Mouse (Mus musculus) adrenal gland, adult (tissue): ENCODE measurements at regions not wholly inside any gene's neighbourhood (a gene's known extent, or its start where the extent isn't known, plus 50 kb on each side); places are given as distances from the start of the nearest gene placed in this dataset.
"Not testable (repeated sequence)": the region's sequence is repeated elsewhere in the genome, so short reads cannot be mapped to it uniquely, and the experiment has no call there.

ENCODE experiments used
- DNase-seq, 2 experiments: peaks; one replicate each; pipeline ENCODE4 v3.0.0; 2022 to 2023; ENCODE audit warnings: low spot score in 1 of 2; ENCODE audit not compliant: inconsistent age in 2 of 2

DNA sequence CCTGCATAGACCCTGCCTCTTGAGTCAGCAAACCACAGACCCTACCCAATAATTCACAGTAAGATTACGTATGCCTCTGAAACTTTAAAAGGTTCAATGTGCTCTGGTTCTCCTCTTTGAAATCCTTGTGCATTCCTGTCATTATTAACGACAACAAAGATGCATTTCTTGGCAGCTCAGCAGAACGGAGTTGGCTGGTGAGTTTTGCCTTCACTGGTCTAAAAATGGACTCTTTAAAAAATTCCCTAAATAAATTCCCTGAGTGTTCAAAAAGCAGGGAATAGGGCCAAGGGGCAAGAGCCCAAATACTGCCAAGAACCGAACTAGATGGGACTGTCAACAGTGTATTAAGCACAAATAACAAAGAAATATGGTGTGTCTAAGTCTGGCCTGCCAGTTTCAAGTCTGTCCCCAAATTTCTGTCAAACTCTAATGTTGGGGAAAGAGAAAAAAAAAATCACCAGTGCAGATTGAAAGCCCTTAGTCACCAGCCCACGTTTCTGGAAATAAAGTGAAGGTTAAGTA lies 163.2 kb upstream of the Gm17728 start:
- DNase-seq = peak in 1 of 2 experiments; percentile 15

DNA sequence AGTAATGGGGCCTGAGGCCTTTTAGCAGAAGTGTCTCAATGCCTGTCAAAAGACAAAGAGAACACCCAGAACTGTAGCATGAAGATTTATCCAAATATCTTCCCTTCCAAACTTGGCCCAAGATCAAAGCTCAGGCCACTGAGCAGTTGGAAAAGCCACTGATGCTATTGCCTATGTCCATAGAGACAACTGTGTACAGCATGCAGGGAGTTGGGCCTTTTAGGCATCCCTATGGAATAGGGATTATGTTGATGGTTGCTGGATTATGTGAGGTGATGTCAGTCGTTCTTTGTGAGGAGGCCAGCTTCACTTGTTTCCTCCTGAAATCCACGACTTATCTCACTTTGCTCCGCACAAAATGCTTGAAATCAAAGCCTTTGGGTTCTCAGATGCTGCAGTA lies 153.1 kb upstream of the Gm17728 start:
- peak in 1 of 2 experiments; percentile 24 for DNase-seq

DNA sequence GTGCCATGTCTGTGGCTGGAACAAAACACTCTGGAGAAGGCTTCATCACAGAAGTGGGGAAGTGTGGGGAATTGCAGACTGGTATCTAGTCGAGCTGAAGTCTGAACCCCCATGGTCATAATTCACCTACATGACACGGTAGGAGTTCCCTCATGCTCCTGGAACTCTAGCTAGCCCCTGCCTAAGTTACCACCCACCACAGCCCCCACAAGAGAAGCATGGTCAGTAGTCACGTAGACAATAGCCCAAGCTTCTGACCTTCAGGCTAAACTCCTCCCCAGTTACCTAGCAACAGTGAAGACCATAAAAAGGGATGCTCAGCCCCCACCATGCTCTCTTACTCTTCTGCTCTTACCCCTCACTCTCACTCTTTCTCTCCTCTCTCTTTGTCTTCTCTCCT lies 143.8 kb upstream of the Gm17728 start:
- not testable (repeated sequence) for DNase-seq

DNA sequence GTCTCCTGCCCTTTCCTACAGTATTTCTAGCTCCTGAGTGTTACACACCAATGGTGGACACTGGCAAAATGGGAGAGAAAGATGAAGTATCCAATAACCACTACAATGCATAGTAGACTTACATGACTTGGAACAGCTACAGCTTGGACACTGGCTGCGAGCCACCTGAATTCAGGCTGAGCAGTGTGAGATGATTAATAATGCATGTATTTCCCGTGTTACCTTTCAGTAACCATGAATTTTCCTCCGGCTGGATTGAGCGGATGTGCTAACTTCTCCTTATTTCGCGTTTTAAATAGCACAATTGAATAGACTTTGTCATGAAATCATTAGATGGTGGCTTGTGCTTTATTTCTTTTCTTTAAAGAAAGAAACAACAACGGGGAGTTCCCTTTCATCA lies 142.4 kb upstream of the Gm17728 start:
- no peak for DNase-seq

DNA sequence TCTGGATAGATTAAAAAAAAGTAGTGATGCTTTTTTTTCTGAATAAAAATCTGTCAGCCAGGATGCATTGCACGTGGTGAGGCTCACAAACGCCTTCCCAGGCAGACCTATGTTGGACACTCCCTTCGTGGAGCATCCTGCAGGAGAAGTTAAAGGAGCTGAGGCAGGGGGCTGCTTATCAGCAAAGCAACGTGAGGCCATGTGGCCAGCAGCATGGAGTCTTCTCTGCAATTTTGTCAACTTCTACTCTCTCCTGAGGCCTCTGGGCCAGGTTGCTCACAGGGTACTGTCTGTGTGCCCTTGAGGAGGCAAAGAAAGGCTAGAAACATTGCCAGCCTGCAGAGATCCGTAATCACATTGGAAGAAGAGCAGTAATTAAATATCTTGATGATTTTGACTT lies 140.0 kb upstream of the Gm17728 start:
- no peak for DNase-seq

DNA sequence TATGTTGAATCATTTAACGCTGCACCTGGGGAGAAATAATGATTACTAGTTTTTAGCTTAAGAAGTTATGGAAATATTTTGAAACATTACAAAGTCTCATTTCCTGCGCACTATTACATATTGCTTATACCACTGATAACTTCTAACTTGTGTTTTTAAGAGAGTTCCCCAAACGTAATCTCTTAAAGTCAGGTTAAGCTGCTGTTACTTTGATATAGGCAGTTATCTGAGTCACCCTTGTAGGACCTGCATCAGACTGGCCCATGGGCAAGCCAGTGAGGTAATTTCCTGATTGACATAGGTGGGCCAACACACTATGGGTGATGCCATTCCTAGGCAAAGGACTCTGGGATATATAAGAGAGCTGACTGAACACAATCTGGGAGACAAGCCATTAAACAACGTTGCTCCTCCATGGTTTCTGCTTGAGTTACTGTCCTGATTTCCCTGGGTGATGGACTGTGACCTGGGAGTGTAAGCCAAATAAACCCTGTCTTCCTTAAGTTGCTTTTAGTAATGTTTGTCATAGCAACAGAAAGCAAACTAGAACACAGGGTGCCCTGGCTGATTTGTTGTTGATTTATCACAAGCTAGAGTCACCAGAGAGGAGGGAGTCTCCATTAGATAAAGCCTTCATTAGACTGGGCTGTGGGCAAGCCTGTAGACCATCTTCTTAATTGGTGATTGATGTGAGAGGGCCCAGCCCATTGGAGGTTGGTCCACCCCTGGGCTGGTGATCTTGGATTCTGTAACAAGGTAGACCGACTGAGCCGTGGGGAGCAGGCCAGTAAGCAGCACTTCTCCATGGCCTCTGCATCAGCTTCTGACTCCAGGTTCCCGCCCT lies 139.3 kb upstream of the Gm17728 start:
- DNase-seq = no peak

DNA sequence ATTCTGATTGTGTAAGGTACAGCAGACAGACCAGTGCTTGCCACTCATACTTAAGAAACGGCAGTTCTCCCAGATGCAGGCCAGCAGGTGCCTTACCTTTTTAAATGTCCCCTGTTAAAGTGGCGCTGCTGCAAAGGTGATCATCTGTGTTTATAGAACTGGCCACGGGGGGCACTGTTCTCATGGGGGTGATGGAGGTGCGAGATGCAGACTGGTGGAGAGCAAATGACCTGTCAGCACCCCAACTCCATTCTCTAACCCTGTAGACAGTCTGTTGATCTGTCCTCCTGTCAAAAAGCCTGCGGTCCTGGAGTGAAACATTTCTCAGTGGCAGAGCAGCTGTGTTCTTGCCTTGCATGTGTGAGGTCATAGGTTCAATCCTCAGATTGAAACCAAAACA lies 135.4 kb upstream of the Gm17728 start:
- DNase-seq = no peak

DNA sequence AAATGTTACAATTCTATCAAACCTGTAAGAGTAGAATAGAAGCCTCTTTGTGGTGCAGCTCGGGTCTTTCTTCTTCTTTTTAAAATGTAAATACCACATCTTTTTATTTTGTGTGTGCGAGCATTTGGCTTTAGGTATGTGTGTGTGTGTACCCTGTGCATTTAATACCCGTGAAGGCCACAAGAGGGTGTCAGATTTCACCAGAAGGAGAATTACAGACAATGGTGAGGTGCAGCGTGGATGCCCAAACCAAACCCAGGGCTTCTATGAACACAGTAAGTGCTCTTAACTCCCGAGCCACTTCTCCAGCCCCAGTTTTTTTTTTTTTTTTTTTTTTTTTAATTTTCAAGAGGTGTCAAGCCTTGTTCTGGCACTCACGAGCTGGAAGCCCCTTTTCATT lies 135.0 kb upstream of the Gm17728 start:
- DNase-seq = no peak

DNA sequence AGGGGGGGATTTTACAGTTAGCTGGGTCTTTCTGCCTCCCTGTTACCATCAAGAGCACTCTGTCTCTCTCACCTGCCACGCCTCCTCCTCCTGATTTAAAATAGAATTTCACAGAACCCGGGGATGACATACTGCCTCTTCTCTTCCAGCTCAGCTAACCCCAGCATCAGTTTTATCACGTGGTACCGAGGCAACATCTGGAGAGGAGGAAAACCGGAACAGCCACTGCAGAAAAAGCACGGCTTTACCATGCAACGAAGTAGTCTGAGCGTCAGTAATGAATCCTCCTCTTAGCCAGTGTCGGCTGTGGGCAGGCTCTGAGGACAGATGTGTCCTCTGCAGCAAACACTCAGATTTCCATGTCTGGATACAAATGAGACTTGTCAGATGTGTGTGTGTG lies 134.2 kb upstream of the Gm17728 start:
- DNase-seq = no peak

DNA sequence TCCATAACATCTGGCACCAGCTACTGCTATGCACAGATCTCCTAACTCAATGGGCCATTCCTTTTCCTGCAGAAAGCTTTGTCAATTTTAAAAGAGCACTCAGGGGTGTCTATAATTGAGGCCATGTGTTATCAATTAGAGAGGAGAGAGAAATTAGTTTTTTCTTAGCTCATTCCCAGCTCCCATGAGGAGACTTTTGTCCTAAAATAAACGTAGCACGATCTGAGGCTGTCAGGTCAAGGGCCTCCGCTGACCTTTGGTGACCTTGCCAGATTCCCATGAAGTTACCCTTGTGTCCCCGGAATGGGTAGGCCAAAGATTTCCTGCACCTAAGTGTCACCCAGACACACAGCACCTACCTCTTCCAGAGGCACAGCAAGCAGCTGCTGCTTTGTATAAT lies 130.3 kb upstream of the Gm17728 start:
- no peak for DNase-seq

DNA sequence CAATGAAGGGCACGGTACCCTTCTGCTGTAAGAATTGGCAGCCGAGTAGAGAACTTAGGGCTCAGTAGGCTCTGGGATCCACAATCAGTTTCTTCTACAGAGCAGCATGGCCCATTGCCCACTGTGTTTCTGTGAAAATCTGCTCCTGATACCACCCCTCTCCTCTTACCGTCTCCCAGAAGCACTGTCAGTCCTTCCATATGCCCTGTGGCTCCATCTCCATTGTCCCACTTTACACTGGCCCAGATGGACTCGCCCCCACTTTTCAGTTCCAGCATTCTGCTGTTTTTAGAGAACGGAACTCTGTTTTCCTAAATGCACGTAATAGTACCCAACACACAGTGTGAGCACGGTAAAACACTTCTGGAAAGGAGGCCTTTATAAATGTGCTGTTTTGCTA lies 129.6 kb upstream of the Gm17728 start:
- no peak for DNase-seq

DNA sequence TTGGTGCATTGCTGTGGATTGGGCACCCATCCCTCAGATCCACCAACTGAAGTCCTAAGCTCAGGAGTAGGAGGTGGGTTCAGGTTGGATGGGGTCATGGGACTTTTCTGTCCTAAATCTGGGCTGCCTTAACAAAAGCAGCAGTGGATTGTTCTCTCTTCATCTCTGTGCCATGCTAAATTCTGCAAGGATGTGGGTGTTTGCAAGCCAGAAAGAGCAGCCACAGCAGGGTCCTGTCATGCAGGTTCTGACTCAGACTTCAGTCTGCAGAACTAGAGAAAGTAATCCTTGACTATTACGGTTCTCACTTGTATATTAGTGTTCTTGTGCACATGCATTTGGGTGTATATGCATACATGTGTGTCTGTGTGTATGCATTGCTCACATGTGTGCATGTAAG lies 125.5 kb upstream of the Gm17728 start:
- no peak for DNase-seq

DNA sequence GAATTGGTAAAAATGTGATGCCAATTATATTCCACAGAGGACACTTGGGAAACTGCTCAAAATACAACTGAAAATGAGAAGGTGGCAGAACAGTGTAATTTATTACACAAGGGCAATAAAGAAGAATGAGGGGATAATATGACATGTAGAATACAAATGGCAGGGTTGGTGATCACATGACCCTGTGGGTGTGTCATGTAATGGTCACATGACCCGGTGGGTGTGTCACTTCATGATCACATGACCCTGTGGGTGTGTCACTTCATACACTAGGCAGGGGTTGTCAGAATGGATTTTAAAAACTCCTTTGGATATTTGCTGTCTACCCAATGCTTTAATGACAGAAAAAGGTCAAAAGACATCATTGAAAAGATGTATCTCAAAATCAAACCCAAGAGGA lies 123.6 kb upstream of the Gm17728 start:
- no peak for DNase-seq

DNA sequence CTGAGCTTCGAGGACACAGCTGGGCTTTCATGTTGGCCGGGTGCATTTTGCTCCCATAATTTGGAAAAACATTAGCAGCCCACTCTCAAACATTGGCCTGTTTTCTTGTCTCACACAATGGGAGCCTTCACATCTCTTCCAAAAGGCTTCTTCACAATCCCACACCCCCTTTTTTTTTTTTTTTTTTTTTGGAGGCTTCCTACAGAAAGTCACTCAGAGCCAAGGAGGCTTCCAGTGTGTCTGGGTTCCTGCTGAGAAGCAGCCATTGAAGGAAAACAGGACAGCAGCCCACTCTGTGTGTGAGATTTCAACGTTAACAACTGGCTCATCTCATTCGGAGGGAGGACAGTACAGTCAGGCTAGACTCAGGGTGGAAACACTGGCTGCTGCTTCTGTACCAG lies 120.8 kb upstream of the Gm17728 start:
- DNase-seq = no peak

DNA sequence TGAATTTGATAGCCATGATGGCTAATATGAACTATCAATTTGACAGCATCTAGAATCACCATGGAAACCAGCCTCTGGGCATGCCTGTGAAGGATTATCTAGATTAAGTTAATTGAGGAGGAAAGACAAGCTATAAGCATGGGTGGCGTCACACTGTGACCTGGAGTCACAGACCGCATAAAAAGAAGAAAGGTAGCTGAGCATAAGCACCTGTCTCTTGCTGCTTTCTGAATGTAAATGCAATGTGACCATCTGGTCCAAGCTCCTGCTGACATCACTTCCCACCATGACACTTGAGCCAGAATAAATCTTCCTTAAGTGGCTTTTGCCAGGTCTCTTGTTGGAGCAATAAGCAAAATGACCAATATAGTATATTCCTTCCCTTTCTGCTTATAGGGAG lies 113.4 kb upstream of the Gm17728 start:
- DNase-seq = no peak

DNA sequence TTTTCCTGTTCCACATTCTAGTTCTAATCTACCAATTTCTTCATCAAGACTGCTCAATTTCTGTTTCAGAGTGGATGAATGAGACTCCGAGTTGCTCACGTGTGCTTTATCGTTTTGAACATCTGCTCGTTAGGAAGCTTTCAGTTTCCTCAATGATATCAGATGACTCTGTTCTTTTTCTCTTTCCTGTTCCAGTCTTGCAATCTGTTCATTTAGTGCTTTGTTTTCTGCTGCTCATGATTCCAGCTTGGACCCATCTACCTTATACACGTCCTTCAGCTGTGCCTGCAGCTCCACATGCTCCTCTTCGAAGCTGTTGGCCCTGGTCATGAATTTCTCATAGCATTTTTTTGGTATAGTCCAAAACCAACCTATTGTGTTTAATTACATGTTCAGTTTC lies 99.1 kb upstream of the Gm17728 start:
- DNase-seq = no peak

DNA sequence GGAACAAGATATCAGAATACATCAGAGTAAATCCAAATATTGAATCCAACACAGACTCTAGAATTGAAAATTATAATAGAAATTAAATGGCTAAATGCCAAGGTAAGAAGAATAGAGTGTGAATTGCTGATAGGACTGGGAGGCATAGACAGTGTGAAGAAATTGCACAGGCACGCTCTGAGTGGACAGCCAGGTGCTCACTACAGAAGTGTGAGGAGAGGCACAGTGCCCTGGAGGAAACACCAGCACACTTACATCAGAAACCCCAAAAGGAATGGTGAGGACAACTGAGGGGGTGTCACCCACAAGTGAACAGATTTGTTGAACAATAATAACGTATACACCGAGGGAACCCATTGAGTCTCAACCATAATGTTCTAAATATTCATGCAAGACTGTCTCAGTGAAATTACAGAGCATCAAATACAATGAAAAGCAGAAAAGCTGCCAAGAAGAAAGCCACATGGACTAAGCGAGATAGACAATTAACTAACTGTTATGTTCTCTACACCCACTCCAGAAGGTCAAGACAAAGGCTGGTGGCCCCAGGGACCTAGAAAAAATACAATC lies 92.9 kb upstream of the Gm17728 start:
- no peak for DNase-seq

DNA sequence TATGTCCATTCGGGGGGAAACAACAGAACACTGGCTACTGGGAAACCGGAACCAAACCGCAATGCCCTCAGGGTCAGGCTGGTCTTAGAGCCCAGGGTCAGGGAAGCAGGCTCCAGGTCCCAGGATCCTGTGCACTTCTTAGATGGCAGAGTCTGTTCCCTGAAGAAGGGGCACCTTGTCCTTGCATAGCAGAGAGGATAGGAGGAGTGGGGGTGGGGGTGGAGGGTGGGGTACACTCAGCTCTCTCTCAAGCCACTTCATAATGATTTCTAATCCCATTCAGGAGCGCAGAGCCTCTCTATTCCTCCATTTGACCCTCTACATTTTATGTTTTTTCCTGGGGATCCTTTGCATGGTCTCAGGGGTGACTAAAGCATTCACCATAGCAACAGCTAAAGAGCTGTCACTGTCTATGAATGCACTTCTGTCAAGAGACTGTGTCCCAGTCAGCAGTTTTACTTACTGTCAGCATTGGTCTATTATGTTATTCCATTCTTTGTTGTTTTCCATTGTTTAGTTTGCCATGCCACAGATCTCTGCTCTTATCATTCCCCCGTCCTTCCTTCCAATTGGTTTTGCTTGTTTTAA lies 64.2 kb upstream of the Gm17728 start:
- DNase-seq = no peak
